Mouse (Mus musculus) activated CD4-positive, CD25-positive, alpha-beta regulatory T cell, adult 9 weeks (primary cell): ENCODE measurements around the gene Uchl3. TPM values are rescaled to one million over a fixed set of nuclear protein-coding genes. Genes with fewer than 3 reads are reported as not detected.

Experiments used
- polyA plus RNA-seq: library from polyadenylated mRNA; unstranded; fragments of 100-300 nt; shearing (Covaris generic); gene quantifications from one replicate; pipeline ENCODE4 v1.2.1, GENCODE M21; 2017

Uchl3 gene
- polyA plus RNA-seq: 71.3 TPM

GRCm38 (mm10) chr14:101653581-101654525 lies at the start of gene Uchl3:
Gene Uchl3, plus strand, starts transcription at chr14:101653967.

GRCm38 (mm10) chr14:101608519-101609368 lies 45.0 kb upstream of the Uchl3 start, which contains the start of gene Tbc1d4:
Gene Tbc1d4, minus strand, starts transcription at chr14:101609191.

GRCm38 (mm10) chr14:101640153-101640843 lies 13.5 kb upstream of the Uchl3 start, which contains the start of gene Commd6:
Gene Commd6, minus strand, starts transcription at chr14:101640686.

GRCm38 (mm10) chr14:101729237-101729971 lies 75.6 kb downstream of the Uchl3 start, which contains the start of the genes Gm9922 and Lmo7:
Gene Gm9922, minus strand, starts transcription at chr14:101729814.
Gene Lmo7, plus strand, starts transcription at chr14:101729957.

Other genes starting within 250 kb of the Uchl3 start
- 261 TPM for gene Tbc1d4, start 44.8 kb upstream of the Uchl3 start, polyA plus RNA-seq
- 122 TPM for gene Commd6, start 13.3 kb upstream of the Uchl3 start, polyA plus RNA-seq
- gene Gm9922, start 75.8 kb downstream of the Uchl3 start, polyA plus RNA-seq: not detected
- gene Lmo7, start 76.0 kb downstream of the Uchl3 start, polyA plus RNA-seq: 0.54 TPM